8 mouse cellular contexts compared by ENCODE assay signal in the genomic region with DNA sequence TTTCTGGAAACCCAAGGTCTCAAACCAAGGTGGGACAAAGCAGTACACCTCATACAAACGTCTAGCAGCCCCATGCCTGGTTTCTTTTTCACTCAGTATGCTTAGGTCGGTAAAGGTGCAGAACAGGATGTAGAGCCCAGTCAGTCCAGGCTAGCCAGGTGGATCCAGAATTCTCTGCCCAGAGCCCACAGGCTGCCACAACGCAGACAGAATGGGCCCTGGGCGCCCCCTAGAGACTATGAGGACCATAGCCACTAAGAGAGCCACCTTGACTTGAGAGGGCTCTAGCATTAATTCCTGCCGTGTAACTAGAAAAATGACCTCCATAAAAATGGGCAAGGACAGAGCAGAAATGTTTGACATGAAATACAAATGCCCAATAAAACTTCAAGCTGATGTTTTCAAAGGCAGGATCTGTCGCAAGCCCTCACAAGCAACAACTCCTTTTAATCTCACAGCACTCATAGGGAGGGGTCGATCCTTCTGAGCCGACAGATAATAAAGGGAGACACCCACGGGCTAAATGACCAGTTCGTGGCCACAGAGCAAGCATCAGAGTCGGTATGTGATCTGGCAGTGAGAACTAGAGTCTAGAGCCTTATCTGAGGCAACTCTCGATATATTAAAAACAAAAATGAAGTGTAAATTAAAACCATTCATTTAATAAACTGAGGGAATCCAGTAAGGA. TPM values are rescaled to one million over a fixed set of nuclear protein-coding genes. Genes with fewer than 3 reads are reported as not detected.
DNase-seq lines count a peak whose midpoint lies in the region; TF ChIP-seq lines count a peak whose summit lies in the region.

No protein-coding gene starts in this region.

- WGBS in olfactory bulb, adult 2 months = 41% methylated on average over 12 of the region's 12 CpGs

- TF ChIP-seq POLR2A in olfactory bulb, adult 2 months (IDR thresholded peaks at IDR 0.05; ENCODE audit: insufficient read depth, low read depth, low read length) = no peak

- no peak overlapping the region for H3K27ac ChIP-seq in olfactory bulb, adult 2 months (ENCODE audit: insufficient read depth, low read depth, low read length)

- DNase-seq in 416B (ENCODE audit: low read depth) (peak; percentile 45), NIH3T3 (ENCODE audit: low read depth) (peak; percentile 89)
- DNase-seq in cerebellum, adult 9-11 months = peak; percentile 70
- DNase-seq in gastrocnemius, adult 18-20 months (ENCODE audit: low spot score) = peak; percentile 48
- peak; percentile 70 for DNase-seq in kidney, adult 18-20 months
- DNase-seq in left cerebral cortex, postnatal 36 days (ENCODE audit: low spot score in 2 of 2) = peak; percentile 38 to 54
- DNase-seq in urinary bladder, postnatal 36 days (ENCODE audit: low spot score in 2 of 2) = peak; percentile 51 to 63

- no peak overlapping the region for H3K4me3 ChIP-seq in olfactory bulb, adult 2 months (ENCODE audit: insufficient read depth, low read depth, low read length)

- intact Hi-C loops in left cerebral cortex, postnatal 36 days (cut with DNase I) = loop anchor here (5.0 to 10.0 kb wide), 3 partner anchors 66 to 261 kb away; partner anchors contain the start of gene Smpd3

- H3K4me1 ChIP-seq in olfactory bulb, adult 2 months (ENCODE audit: control insufficient read depth, insufficient read depth, low read length) = peaks cover 5% of the 10 kb centered on the region; the same call in 1 of the 2 replicates

- TF ChIP-seq CTCF in olfactory bulb, adult 2 months (IDR thresholded peaks at IDR 0.05; ENCODE audit: insufficient read depth, low read depth, low read length) = peak; percentile 58

RNA-seq across cellular contexts. Expression of gene Zfp90, which starts 11.7 kb away (rescaled TPM):
- under 1 TPM; 0.74 to 0.78 TPM for total RNA-seq in gastrocnemius, adult 18-20 months (2021)
- 10 to 100 TPM; 11.1 to 11.7 TPM for total RNA-seq in left cerebral cortex, postnatal 36 days (2021)
- polyA plus RNA-seq in olfactory bulb, adult 2 months (2012; ENCODE audit: insufficient read depth, insufficient read length, low replicate concordance, missing spikeins) = not detected in 2 replicates

Comparison
In these comparisons a context has a peak if more than half of its experiments do, and no peak if none do; other contexts are left out.
1. RNA of gene Zfp90, which starts 11.7 kb away (total RNA-seq): 11.1 to 11.7 TPM in left cerebral cortex, postnatal 36 days; 0.74 to 0.78 TPM in gastrocnemius, adult 18-20 months; every median in the first group is over 4 times any median in the second.
2. Peak in every context shown above with its lines, with median percentiles within 50 percentile points of each other: DNase-seq.